Mouse (Mus musculus) ES-E14 (cell line): ENCODE results near the gene Dusp14. TPM values are rescaled to one million over a fixed set of nuclear protein-coding genes. Genes with fewer than 3 reads are reported as not detected.

Experiments used
- DNase-seq: peaks from one replicate; pipeline ENCODE4 v3.0.0-alpha.2; 2013; ENCODE audit warnings: low read depth, low spot score
- H3K27ac ChIP-seq: 2 replicates; pipeline ENCODE4 v1.5.1; 2012; ENCODE audit warnings: low read depth, mild to moderate bottlenecking, low read length, moderate library complexity, mixed read lengths; ENCODE audit not compliant: poor library complexity, insufficient read depth, severe bottlenecking
- H3K36me3 ChIP-seq: 2 replicates; pipeline ENCODE4 v1.6.1; 2012; ENCODE audit warnings: mild to moderate bottlenecking, low read length, moderate library complexity, mixed read lengths; ENCODE audit not compliant: control insufficient read depth, poor library complexity, insufficient read depth, severe bottlenecking
- H3K4me1 ChIP-seq, 2 experiments: fragments of 150-350 bp in 1 of 2; sonication (generic) in 1 of 2; 2 replicates each; pipeline ENCODE4 v1.6.1; 2012; ENCODE audit warnings: low read length in 2 of 2, mild to moderate bottlenecking in 1 of 2, mixed read lengths in 1 of 2; ENCODE audit not compliant: control insufficient read depth in 2 of 2, insufficient read depth in 2 of 2, poor library complexity in 1 of 2
- H3K4me3 ChIP-seq, 2 experiments: fragments of 150-350 bp in 1 of 2; sonication (generic) in 1 of 2; 2 replicates each; pipeline ENCODE4 v1.5.1; 2012; ENCODE audit warnings: low read length in 2 of 2, low read depth in 1 of 2, mild to moderate bottlenecking in 1 of 2, mixed read lengths in 1 of 2; ENCODE audit not compliant: insufficient read depth in 1 of 2, poor library complexity in 1 of 2, severe bottlenecking in 1 of 2
- H3K9ac ChIP-seq: 2 replicates; pipeline ENCODE4 v1.6.1; 2012; ENCODE audit warnings: low read depth, mild to moderate bottlenecking, low read length, mixed read lengths; ENCODE audit not compliant: poor library complexity, insufficient read depth, severe bottlenecking
- H3K9me3 ChIP-seq: fragments of 150-350 bp; sonication (generic); 2 replicates; pipeline ENCODE4 v1.6.1; 2012; ENCODE audit warnings: low read depth, mild to moderate bottlenecking, low read length; ENCODE audit not compliant: control insufficient read depth, insufficient read depth
- CHD2 ChIP-seq: IDR thresholded peaks from 2 replicates; pipeline ENCODE4 v1.6.1; 2014; ENCODE audit warnings: mild to moderate bottlenecking, low read depth, low read length, inconsistent platforms
- HCFC1 ChIP-seq: IDR thresholded peaks from 2 replicates; pipeline ENCODE4 v1.6.1; 2012; ENCODE audit warnings: low read length, inconsistent platforms, borderline replicate concordance; ENCODE audit not compliant: insufficient read depth
- MAFK ChIP-seq: IDR thresholded peaks from 2 replicates; pipeline ENCODE4 v1.6.1; 2014; ENCODE audit warnings: mild to moderate bottlenecking, low read depth, low read length, inconsistent platforms; ENCODE audit not compliant: insufficient read depth
- ZC3H11A ChIP-seq: IDR thresholded peaks from 2 replicates; pipeline ENCODE4 v1.6.1; 2012; ENCODE audit warnings: low read depth, mild to moderate bottlenecking, inconsistent platforms, low read length, borderline replicate concordance
- ZNF384 ChIP-seq: IDR thresholded peaks from 2 replicates; pipeline ENCODE4 v1.6.1; 2012; ENCODE audit warnings: low read depth, low read length, inconsistent platforms
- in situ Hi-C, 2 experiments: fragments of 600-800 bp; cut with MboI; formaldehyde crosslinking; loops; one replicate each; pipeline ENCODE4 v1.15.1; 2025; ENCODE audit warnings: low sequenced_read_pairs in 2 of 2, inconsistent platforms in 1 of 2; ENCODE audit not compliant: unreplicated experiment in 2 of 2
- total RNA-seq: library from RNA; depleted of rRNA; stranded (reverse); fragments of 300-350 nt; gene quantifications from 2 replicates; pipeline ENCODE4 v1.2.3, GENCODE M21; 2012

Gene Dusp14
- total RNA-seq, 1 experiment = 24.0 TPM

DNA sequence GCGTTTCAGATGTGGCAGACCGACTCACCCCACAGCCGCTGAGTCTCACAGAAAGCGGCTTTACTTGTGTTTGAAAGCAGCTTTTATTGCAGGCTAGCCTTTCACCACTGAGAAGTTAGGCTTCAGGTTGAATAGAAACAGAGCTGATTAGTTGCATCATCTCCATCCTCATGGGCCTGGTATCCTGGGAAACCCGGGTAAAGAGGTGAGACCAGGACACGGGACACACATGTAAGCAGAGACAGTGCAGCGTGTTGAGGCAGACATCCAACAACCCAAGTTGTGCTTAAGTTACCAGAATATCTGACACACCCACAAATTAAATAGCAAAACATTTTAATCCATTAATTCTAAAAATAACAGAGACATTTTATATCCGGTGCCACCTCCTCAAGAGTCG, 9.5 kb upstream of the Dusp14 start:
- no peak overlapping the region for H3K27ac ChIP-seq
- H3K36me3 ChIP-seq = peaks cover 21% of the 10 kb centered on the region
- in situ Hi-C loops = no loop called here
- H3K4me3 ChIP-seq = no peak overlapping the region
- no peak for TF ChIP-seq HCFC1
- no peak for DNase-seq
- no peaks in the 10 kb centered on the region for H3K9me3 ChIP-seq
- no peak overlapping the region for H3K9ac ChIP-seq
- peaks cover 2 to 4% of the 10 kb centered on the region in 2 experiments; a peak in 3 of 4 replicates for H3K4me1 ChIP-seq

DNA sequence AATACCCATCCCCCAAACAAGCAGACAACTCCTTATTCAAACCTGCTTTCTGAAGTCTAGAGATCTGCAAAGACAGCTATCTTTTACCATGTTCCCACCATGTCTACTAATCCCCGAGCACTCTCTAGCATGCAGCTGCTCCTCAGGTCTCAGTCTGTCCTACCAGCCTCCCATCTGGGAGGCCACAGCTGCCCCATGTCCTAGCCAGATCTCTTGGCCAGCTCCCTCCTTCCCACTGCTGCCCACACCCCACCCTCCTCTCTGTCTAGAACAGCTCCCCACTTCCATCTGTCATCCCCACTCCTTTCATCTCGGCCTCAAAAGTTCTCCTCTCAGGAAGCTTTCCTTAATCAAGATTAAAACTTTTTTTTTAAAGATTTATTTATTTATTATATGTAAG, 7.9 kb upstream of the Dusp14 start:
- no peak for DNase-seq
- Histone ChIP-seq H3K27ac (no peak overlapping the region), H3K4me1 (peaks cover 2 to 6% of the 10 kb centered on the region in 2 experiments; a peak in 3 of 4 replicates), H3K9ac (no peak overlapping the region), H3K9me3 (no peaks in the 10 kb centered on the region), H3K36me3 (peaks cover 21% of the 10 kb centered on the region), H3K4me3 (no peak overlapping the region)
- in situ Hi-C loops = no loop called here
- TF ChIP-seq ZNF384 = no peak

DNA sequence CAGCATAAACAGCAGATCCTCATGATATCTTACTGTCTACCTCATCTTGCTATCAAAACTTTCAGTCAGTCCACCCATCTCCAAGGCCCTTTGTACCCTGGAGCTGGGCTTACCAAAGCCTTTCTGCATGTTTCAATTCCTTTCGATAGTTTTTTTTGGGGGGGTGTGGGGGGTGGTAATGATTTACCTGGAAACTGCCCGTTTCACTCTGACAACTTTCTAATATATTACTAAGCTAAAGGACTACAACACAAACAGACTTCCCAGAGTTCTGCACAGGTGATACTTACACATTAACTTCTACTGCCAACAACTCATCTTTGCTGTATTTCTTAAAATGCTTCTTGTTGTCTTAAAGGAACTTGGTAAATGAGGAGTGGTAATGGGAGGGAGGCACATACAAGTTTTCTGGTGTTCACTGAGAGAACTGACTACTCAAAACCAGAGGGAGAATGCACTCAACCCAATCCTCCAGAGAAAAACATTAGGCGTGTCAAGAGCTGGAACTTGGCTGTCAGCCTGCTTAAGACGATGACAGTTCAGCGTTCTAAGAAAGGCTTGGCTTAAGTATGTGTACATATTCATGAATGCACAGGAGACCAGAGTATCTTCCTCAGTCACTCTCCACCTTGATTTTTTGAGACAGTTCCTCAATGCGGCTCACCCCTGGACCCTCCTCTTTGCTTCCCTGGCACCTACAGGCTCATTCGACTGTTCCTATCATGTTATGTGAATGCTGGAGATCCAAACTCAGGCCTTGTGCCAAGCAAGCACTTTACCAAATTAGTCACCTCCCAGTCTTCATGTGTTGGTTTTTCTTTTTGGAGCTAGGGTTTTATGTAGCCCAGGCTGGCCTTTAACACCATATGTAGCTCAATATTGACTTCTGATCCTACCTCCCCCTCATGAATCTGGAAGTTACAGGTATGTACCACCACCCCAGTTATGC, 5.0 kb upstream of the Dusp14 start:
- no peaks in the 10 kb centered on the region for H3K9me3 ChIP-seq
- H3K36me3 ChIP-seq = peaks cover 7% of the 10 kb centered on the region
- TF ChIP-seq HCFC1 (no peak), ZC3H11A (no peak), ZNF384 (no peak), CHD2 (no peak), MAFK (no peak)
- peaks cover 0 to 5% of the 10 kb centered on the region in 2 experiments; a peak in 1 of 4 replicates for H3K4me1 ChIP-seq
- H3K9ac ChIP-seq = no peak overlapping the region
- no peak overlapping the region for H3K4me3 ChIP-seq
- in situ Hi-C loops = no loop called here
- H3K27ac ChIP-seq = no peak overlapping the region
- no peak for DNase-seq

DNA sequence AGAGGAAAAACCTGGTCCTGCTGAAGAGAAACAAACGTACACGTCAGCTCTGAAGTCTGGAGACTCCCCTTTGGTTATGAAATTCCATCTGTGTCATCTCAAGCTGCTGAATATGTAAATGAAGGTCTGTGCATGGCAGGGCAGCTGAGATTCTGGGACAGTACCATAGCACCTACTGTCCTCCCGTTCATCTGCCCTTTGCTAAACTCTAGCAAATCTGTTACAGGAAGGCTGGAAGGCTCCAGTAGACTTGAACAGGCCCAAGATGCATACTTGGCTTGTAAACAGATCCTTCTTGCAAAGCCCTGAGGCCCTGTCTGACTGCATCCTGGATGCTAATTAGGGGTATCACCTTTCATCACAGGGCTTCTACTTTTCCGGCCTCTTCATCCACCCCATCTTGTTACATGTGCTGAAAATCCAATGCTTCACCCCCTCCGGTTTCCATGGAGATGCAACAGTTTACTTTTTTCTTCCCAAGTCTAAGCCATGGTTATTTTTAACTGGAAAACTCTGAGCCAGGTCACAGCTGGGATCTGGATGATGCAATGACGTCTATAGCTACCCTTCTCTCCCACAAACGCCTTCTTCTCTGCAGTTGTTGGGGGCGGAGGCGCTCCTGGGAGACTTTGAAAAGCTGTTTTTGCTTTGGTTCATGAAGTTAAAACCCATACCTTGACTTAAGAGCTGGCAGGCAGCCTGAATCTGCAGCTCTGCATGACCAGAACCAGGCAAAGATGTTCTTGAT, 4.0 kb upstream of the Dusp14 start:
- Histone ChIP-seq H3K4me3 (no peak overlapping the region), H3K9ac (no peak overlapping the region), H3K9me3 (no peaks in the 10 kb centered on the region), H3K36me3 (no peaks in the 10 kb centered on the region; the same call in 1 of the 2 replicates), H3K4me1 (peaks cover 4 to 7% of the 10 kb centered on the region in 2 experiments; a peak in 2 of 4 replicates), H3K27ac (no peak overlapping the region)
- no peak for TF ChIP-seq ZC3H11A
- TF ChIP-seq HCFC1 = no peak
- no peak for TF ChIP-seq CHD2
- TF ChIP-seq MAFK = no peak
- no peak for TF ChIP-seq ZNF384
- no peak for DNase-seq
- in situ Hi-C loops = no loop called here
